Mouse (Mus musculus) neural tube, embryonic 15.5 days (tissue): ENCODE results near the gene Rnf180. TPM values are rescaled to one million over a fixed set of nuclear protein-coding genes. Genes with fewer than 3 reads are reported as not detected.

Source experiments
- ATAC-seq: fragments of 200-750 bp; cut with Nextera tagmentation; 2 replicates; pipeline ENCODE4 v1.8.0; 2017; ENCODE audit warnings: mild to moderate bottlenecking, moderate TSS enrichment, moderate library complexity; ENCODE audit not compliant: low FRiP score
- H3K27ac ChIP-seq: fragments of 300-500 bp; sonication (generic); replicated peaks from 2 replicates; pipeline ENCODE4 v1.5.1; 2015; ENCODE audit warnings: mild to moderate bottlenecking, inconsistent platforms
- H3K27me3 ChIP-seq: fragments of 300-500 bp; sonication (generic); replicated peaks from 2 replicates; pipeline ENCODE4 v1.6.1; 2015; ENCODE audit warnings: inconsistent platforms
- H3K36me3 ChIP-seq: fragments of 300-500 bp; sonication (generic); 2 replicates; pipeline ENCODE4 v1.6.1; 2015; ENCODE audit warnings: inconsistent platforms
- H3K4me1 ChIP-seq: fragments of 300-500 bp; sonication (generic); 2 replicates; pipeline ENCODE4 v1.6.1; 2015; ENCODE audit warnings: inconsistent platforms
- H3K4me2 ChIP-seq: fragments of 300-500 bp; sonication (generic); 2 replicates; pipeline ENCODE4 v1.6.1; 2015; ENCODE audit warnings: inconsistent platforms, mild to moderate bottlenecking, moderate library complexity
- H3K4me3 ChIP-seq: fragments of 300-500 bp; sonication (generic); replicated peaks from 2 replicates; pipeline ENCODE4 v1.5.1; 2015; ENCODE audit warnings: mild to moderate bottlenecking, inconsistent platforms
- H3K9ac ChIP-seq: fragments of 300-500 bp; sonication (generic); replicated peaks from 2 replicates; pipeline ENCODE4 v1.6.1; 2015; ENCODE audit warnings: mild to moderate bottlenecking, inconsistent platforms
- H3K9me3 ChIP-seq: fragments of 300-500 bp; sonication (generic); replicated peaks from 2 replicates; pipeline ENCODE4 v1.6.1; 2016; ENCODE audit warnings: inconsistent platforms
- WGBS: fragments of 180-500 bp; shearing (Covaris S2); methylation state at CpG from one replicate; pipeline ENCODE4 v1.1.7; 2015; ENCODE audit warnings: mixed read lengths; 5-methylcytosine and 5-hydroxymethylcytosine counted together
- polyA plus RNA-seq: library from polyadenylated mRNA; unstranded; fragments of >200 nt; fragmentation: Nextera tagmentation; extraction: Ambion mirVana; gene quantifications from 2 replicates; pipeline ENCODE4 v1.2.1, GENCODE M21; 2015

Rnf180 gene
- polyA plus RNA-seq, 1 experiment from 2014 or later = 30.1 TPM

DNA sequence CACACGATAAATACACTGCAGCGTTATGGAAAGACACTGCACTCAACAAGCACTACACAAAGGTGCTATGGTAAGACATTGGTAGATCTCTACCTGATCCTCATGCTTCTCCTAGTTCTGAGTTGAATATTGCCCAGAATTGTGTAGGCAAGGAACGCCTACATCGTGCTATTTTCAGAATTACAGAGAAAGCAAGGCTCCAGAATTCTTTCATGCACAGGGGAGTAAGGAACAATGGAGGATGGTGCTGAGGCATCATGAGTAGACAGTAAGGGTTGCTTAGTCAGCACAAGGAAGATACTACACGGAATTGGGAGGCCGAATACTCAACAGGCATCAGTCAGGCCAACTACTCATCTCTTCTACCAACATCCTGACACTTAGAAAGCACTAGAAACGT lies 105.9 kb downstream of the Rnf180 start:
- H3K4me2 ChIP-seq = no peak overlapping the region
- H3K27ac ChIP-seq = no peak overlapping the region
- no peak overlapping the region for H3K4me3 ChIP-seq
- no peaks in the 10 kb centered on the region for H3K27me3 ChIP-seq
- H3K9ac ChIP-seq = no peak overlapping the region
- no peaks in the 10 kb centered on the region for H3K36me3 ChIP-seq
- no peaks in the 10 kb centered on the region for H3K9me3 ChIP-seq
- WGBS = 90% methylated on average over 7 of the region's 7 CpGs
- H3K4me1 ChIP-seq = no peaks in the 10 kb centered on the region
- no peak for ATAC-seq

DNA sequence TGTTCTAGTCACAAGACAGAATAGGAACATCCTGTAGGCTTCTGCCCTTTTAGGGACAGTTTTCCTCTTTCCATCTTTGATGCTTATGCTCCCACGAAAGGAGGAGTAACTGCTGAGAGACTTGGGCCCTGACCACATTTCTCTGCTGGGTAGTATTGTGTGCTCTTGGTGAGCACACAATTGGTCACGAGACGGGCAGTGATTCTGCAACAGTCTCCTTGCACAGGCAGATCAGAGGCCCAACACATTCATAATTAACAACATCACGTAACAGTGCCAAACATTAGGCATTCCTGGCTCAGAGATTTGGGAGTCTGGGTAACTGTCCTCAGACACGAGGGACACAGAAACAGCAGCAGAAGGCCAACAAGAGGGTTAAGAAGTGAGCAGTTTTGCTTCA lies 113.8 kb downstream of the Rnf180 start:
- H3K4me1 ChIP-seq = 0 out of 2 replicates have a peak, but pooled peaks cover 3% of the 10 kb centered on the region
- no peak overlapping the region for H3K4me2 ChIP-seq
- no peak for ATAC-seq
- H3K9ac ChIP-seq = no peak overlapping the region
- no peaks in the 10 kb centered on the region for H3K27me3 ChIP-seq
- WGBS = 58% methylated on average over 5 of the region's 5 CpGs
- H3K4me3 ChIP-seq = no peak overlapping the region
- no peaks in the 10 kb centered on the region for H3K9me3 ChIP-seq
- no peak overlapping the region for H3K27ac ChIP-seq
- H3K36me3 ChIP-seq = peaks cover 3% of the 10 kb centered on the region; the same call in 1 of the 2 replicates

DNA sequence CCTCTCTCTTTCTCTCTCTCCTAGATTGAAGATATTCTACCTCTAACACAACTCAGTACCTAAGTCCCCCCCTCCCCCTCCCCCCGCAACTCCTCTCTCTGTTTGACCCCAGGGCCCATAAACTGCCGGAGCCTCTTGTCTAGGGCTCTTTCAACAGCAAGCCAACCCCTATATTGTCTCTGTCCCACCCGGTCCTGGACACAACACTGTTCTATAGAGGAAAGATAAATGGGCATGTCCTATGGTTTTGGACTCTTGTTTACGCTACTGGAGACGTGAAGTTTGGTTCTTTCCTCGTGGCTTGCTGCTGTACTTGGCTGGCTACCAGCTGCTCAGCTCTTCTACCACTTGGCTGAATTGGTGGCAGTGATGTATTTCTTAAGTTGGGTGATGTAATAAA lies 129.2 kb downstream of the Rnf180 start:
- WGBS = 46% methylated on average over 6 of the region's 6 CpGs
- H3K4me3 ChIP-seq = no peak overlapping the region
- no peaks in the 10 kb centered on the region for H3K27me3 ChIP-seq
- H3K4me1 ChIP-seq = no peaks in the 10 kb centered on the region
- no peak overlapping the region for H3K27ac ChIP-seq
- no peak overlapping the region for H3K9ac ChIP-seq
- H3K9me3 ChIP-seq = no peaks in the 10 kb centered on the region
- no peak for ATAC-seq
- H3K4me2 ChIP-seq = no peak overlapping the region
- peaks cover 6% of the 10 kb centered on the region for H3K36me3 ChIP-seq

DNA sequence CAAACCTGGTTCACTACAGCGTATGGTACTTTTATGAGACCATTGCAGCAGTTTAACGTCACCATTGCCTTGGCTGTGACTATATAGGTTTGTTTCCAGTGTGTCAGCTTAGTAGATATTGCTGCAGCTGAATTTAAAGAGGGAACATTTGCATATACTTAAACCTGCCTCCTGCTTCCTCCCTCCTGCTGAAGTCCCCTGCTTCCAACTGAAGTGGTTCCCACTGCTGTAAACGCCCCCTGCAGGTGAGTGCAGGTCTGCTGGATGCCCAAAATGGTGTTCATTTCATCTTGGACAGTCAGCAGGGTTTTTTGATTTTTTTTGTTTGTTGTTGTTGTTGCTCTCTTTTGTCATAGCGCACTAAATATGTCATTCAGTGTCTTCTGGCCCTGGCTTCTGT lies 140.7 kb downstream of the Rnf180 start:
- 43% methylated on average over 4 of the region's 4 CpGs for WGBS
- no peaks in the 10 kb centered on the region for H3K9me3 ChIP-seq
- peak overlapping the region; percentile 15; the same call in 1 of the 2 replicates for H3K27ac ChIP-seq
- H3K4me1 ChIP-seq = no peaks in the 10 kb centered on the region
- no peaks in the 10 kb centered on the region for H3K27me3 ChIP-seq
- H3K9ac ChIP-seq = no peak overlapping the region
- H3K36me3 ChIP-seq = no peaks in the 10 kb centered on the region
- peak; percentile 21; the same call in 1 of the 2 replicates for ATAC-seq
- no peak overlapping the region for H3K4me3 ChIP-seq
- H3K4me2 ChIP-seq = no peak overlapping the region

DNA sequence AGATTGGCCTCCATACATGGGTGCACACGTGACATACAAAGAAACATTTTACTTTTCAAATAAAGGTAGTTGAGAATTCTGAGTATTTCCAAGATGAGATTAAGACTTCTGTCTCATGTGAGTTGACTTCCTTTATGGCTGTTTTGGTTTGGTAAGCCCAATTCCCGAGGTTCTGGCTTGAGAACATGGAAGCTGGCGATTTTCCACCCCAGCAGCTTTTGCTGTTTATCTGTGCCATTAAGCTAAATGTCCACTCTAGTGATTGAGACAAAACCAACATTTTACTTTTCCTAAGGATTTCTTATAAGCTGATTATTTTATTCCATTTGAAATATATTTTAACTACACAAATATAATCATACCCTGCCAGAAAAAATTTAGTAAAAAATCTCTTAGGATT lies 144.6 kb downstream of the Rnf180 start:
- H3K27me3 ChIP-seq = no peaks in the 10 kb centered on the region
- no peaks in the 10 kb centered on the region for H3K4me1 ChIP-seq
- H3K36me3 ChIP-seq = no peaks in the 10 kb centered on the region
- no peak overlapping the region for H3K27ac ChIP-seq
- no peaks in the 10 kb centered on the region for H3K9me3 ChIP-seq
- no peak overlapping the region for H3K9ac ChIP-seq
- WGBS = 83% methylated on average over 3 of the region's 3 CpGs
- H3K4me2 ChIP-seq = no peak overlapping the region
- no peak for ATAC-seq
- H3K4me3 ChIP-seq = no peak overlapping the region

DNA sequence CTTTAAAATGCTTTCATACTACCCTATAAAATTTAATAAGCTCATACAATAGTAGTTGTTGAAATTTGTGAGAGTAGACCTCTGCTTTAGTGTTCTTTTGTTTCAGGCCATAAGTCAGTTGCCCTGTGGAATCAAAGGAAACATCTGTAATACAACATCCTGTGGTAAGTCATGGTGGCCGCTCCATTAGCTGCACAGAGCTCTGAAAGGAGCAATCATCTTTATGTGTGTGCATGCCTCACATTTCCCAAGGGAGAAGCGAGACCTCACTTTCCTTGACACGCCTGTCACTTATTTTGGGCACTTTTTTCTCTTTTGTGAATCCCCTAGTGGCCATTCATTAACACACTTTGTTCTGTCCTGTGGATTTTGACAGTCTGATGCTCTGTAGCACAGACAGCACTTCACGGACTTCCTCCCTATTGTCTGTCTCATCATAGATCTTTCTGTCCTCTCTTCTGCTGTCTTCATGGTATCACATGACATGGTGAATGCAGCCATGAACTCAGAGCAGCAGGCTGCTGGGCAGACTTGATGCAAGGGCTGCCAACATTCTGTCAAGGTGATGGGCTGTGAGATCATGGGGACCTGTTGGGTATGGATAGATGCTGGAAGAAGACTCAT lies 146.7 kb downstream of the Rnf180 start:
- Histone ChIP-seq H3K4me3 (no peak overlapping the region), H3K4me2 (no peak overlapping the region), H3K9me3 (no peaks in the 10 kb centered on the region), H3K4me1 (no peaks in the 10 kb centered on the region), H3K27ac (no peak overlapping the region), H3K27me3 (no peaks in the 10 kb centered on the region), H3K9ac (no peak overlapping the region), H3K36me3 (no peaks in the 10 kb centered on the region)
- 53% methylated on average over 4 of the region's 4 CpGs for WGBS
- no peak for ATAC-seq

DNA sequence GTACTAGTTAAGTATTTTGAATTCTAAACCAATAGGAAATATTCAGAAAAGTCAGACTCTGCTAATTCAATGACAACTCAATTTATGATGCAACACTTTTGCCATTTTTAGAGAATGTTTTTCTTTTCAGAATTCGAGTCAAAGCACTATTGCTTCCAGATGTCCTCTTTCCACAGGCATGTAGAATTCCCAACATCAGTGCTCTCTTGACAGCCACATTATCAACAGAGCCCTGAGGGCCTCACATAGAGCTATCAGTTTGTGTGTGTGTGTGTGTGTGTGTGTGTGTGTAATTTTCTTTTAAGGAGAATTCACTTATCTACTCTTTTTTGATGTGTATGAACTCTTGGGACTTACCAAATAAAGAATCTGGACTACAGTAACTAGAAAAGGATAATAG lies 147.8 kb downstream of the Rnf180 start:
- no peaks in the 10 kb centered on the region for H3K4me1 ChIP-seq
- no peaks in the 10 kb centered on the region for H3K36me3 ChIP-seq
- no peak overlapping the region for H3K27ac ChIP-seq
- H3K9ac ChIP-seq = no peak overlapping the region
- WGBS = 59% methylated on average over 1 of the region's 1 CpGs
- no peaks in the 10 kb centered on the region for H3K27me3 ChIP-seq
- no peak overlapping the region for H3K4me2 ChIP-seq
- no peaks in the 10 kb centered on the region for H3K9me3 ChIP-seq
- no peak overlapping the region for H3K4me3 ChIP-seq
- ATAC-seq = no peak

DNA sequence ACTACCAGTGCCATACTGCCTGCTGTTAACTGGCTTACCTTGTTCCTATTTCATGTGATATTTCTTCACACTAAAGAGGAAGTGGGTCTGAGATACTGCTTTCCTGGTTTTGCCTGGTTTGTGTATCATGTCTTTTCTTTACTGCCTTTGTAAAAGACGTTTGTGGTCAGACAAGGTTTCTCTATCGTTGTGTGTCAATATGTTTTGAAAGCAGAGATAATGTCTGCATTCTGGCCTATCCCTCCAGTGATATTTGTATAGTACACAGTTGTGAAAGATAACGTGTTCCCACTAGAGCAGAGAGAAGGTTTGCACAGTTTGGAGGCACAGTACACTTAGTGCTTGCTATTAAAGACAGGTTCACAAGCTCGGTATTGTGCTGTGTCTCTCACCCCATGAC lies 154.7 kb downstream of the Rnf180 start:
- H3K4me1 ChIP-seq = no peaks in the 10 kb centered on the region
- no peak for ATAC-seq
- no peaks in the 10 kb centered on the region for H3K27me3 ChIP-seq
- H3K9me3 ChIP-seq = no peaks in the 10 kb centered on the region
- whole genome bisulfite sequencing = 74% methylated on average over 4 of the region's 4 CpGs
- no peaks in the 10 kb centered on the region for H3K36me3 ChIP-seq
- H3K27ac ChIP-seq = no peak overlapping the region
- no peak overlapping the region for H3K4me3 ChIP-seq
- H3K4me2 ChIP-seq = no peak overlapping the region
- H3K9ac ChIP-seq = no peak overlapping the region

DNA sequence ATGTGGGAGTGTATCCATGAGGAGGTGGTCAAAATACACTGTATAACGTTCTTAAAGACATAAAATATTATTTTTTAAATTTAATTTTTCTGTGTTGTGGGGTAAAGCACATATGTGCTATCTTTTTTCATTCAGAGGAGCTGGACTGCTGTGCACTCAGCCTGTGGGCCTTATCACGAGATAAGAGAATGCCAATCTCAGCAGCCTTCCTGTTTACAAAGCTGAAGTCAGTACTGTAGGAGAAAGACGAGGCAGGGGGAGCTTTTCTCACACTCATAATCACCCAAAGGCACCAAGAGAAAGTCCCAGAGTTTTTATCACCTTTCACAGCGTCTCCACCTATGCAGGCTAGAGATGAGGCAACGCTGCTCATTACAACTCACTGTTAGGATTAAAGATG lies 160.2 kb downstream of the Rnf180 start:
- H3K36me3 ChIP-seq = no peaks in the 10 kb centered on the region
- no peak overlapping the region for H3K27ac ChIP-seq
- no peak overlapping the region for H3K4me2 ChIP-seq
- no peaks in the 10 kb centered on the region for H3K27me3 ChIP-seq
- H3K4me3 ChIP-seq = no peak overlapping the region
- WGBS = 75% methylated on average over 5 of the region's 5 CpGs
- no peaks in the 10 kb centered on the region for H3K4me1 ChIP-seq
- no peak for ATAC-seq
- no peaks in the 10 kb centered on the region for H3K9me3 ChIP-seq
- H3K9ac ChIP-seq = no peak overlapping the region

DNA sequence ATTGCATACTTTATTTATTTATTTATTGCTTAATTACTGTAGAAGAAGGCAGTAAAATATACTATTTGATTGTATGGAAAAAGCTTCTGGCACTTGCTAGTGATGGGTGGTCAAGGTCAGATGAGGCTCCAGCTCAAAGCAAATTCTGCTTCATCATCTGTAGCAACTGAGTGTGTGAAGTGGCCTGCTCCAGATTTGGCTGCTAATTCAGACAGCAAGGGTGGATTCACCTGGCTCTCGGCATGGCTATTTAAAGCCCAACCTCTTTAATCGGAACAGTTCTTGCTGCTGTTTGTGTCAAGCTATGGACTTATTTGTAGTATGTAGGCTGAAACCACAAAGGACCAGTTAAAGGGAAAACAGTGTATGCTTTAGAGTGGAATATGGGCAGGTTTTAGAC lies 161.8 kb downstream of the Rnf180 start:
- H3K36me3 ChIP-seq = no peaks in the 10 kb centered on the region
- H3K4me3 ChIP-seq = no peak overlapping the region
- no peak overlapping the region for H3K9ac ChIP-seq
- 76% methylated on average over 2 of the region's 2 CpGs for WGBS
- no peak overlapping the region for H3K27ac ChIP-seq
- no peak overlapping the region for H3K4me2 ChIP-seq
- no peak for ATAC-seq
- H3K27me3 ChIP-seq = no peaks in the 10 kb centered on the region
- H3K4me1 ChIP-seq = no peaks in the 10 kb centered on the region
- H3K9me3 ChIP-seq = no peaks in the 10 kb centered on the region

DNA sequence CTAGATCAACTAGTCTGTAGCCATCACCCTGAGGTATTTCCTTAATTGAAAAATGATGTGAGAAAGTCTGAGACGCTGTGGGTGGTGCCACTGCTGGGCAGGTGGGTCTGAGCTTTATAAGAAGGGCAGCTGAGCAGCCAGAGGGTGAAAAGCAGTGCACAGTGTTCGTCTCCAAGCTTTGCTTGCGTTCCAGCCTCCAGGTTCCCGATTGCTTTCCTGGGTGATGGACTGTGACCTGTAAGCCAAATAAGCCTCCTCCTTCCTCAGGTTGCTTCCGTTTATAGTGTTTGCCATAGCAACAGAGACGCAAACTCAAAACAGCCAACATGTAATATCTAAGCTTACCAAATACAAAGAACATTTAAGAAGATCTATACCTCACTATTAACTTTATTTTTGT lies 162.2 kb downstream of the Rnf180 start:
- Histone ChIP-seq H3K9me3 (no peaks in the 10 kb centered on the region), H3K27me3 (no peaks in the 10 kb centered on the region), H3K9ac (no peak overlapping the region), H3K4me2 (no peak overlapping the region), H3K27ac (no peak overlapping the region), H3K4me1 (no peaks in the 10 kb centered on the region), H3K4me3 (no peak overlapping the region), H3K36me3 (no peaks in the 10 kb centered on the region)
- WGBS = 77% methylated on average over 6 of the region's 6 CpGs
- ATAC-seq = no peak

DNA sequence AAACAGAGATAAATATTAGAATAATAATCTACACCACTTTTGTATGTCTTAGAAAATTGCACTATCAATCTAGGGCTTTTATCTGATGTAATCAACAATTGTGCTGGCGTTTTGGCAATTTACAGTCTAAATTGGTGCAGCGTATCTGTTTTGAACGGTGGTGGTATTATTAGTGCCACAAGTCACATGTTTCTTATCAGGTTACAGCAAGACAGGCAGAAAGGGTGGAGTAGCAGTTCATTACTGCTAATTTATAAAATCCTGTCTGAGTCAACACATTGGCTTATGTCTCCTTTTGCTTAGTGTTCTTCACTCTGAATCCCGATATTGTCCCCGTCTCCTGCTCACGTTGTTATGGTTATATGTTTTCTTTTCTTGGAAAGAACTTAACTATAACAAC lies 164.5 kb downstream of the Rnf180 start:
- H3K27me3 ChIP-seq = no peaks in the 10 kb centered on the region
- ATAC-seq = no peak
- H3K4me3 ChIP-seq = no peak overlapping the region
- H3K36me3 ChIP-seq = no peaks in the 10 kb centered on the region
- H3K4me1 ChIP-seq = no peaks in the 10 kb centered on the region
- WGBS = 85% methylated on average over 6 of the region's 6 CpGs
- H3K9me3 ChIP-seq = no peaks in the 10 kb centered on the region
- no peak overlapping the region for H3K27ac ChIP-seq
- H3K9ac ChIP-seq = no peak overlapping the region
- H3K4me2 ChIP-seq = no peak overlapping the region

DNA sequence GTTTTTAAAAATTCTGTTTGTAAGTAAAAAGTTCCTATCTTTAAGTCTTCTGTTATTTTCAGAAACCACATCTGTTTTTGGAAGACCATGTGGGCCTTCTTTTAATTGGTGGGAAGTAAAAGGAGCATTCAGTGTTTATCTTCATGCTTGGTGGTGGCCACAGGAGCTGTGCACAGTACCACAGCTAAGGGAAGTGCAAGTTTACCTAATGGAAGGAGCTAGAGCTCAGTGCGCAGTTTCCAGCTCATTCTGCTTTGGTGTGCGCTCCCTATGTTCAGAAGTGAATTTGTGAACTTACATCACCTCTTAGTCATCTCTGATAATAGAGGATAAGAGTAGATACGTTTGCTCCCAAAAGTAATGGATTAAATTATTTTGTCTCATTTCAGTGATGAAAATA lies 172.5 kb downstream of the Rnf180 start:
- H3K4me2 ChIP-seq = no peak overlapping the region
- H3K4me3 ChIP-seq = no peak overlapping the region
- H3K9ac ChIP-seq = no peak overlapping the region
- H3K9me3 ChIP-seq = no peaks in the 10 kb centered on the region
- H3K36me3 ChIP-seq = no peaks in the 10 kb centered on the region
- ATAC-seq = no peak
- no peaks in the 10 kb centered on the region for H3K27me3 ChIP-seq
- H3K27ac ChIP-seq = no peak overlapping the region
- no peaks in the 10 kb centered on the region for H3K4me1 ChIP-seq
- 97% methylated on average over 3 of the region's 3 CpGs for WGBS
